Mouse (Mus musculus): Measurements from ENCODE around the gene Smndc1.
A peak's percentile ranks its signal among the peaks of the same experiment; 100 is the strongest.
"Not testable (repeated sequence)": the region's sequence is repeated elsewhere in the genome, so short reads cannot be mapped to it uniquely, and the experiment has no call there.

The Smndc1 gene

DNA sequence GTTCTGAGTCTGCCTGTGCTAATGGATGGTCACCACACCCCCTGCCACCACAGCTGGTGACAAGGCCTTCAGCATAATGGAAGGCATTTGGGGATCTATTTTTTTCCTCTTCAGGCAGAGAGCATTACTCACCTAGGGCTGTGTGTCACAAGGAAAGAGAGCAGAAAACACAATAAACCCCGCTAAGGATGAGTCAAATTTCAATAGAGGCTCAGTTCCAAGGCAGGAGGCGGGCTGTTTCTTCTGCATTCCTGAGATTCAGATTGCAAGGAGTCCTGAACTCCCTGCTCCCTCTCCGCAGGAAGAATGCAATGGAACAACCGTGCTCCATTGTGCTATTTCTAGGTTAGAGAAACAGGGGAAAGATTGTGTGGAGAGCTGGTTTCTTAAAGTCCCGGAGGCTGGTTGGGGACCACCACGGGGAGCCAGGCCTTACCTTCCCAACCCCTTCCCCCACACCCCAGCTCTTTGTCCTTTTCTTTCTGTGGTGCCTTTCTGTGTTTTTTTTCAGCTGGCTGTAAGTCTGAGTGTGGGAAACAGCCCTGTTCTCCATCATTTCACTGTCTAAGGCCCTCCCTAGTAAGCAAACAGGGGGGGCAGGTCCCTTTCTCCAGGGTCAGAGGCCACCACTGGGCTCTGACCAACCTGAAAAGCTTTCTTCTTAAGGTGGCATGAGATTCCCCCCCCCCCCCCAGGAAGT is 21.9 kb upstream of the Smndc1 start:
- no peak for DNase-seq

- DNase-seq = peak; percentile 20
These were observed 19.4 kb upstream of the Smndc1 start for GRCm38 (mm10) chr19:53409663-53410307.

GRCm38 (mm10) chr19:53408398-53408797 is 18.0 kb upstream of the Smndc1 start:
- DNase-seq = no peak

DNA sequence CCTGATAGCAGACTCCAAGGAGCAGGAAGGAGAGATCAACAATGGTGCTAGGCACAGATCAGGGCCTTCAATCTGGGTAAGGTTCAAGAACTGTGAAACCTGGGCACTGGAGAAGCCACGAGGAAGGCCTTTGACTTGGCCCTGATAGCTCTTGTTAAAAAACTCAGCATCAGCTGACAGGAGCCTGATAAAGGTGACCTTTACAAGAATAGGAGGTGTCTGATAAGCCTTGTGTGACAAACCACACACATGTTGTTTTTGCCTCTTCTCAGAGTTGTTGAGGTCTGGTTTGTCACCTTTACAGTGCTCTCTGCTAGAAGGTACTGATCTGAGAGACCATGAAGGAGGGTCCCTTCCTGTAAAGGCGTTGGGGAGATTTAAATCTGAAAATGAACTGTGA is 17.0 kb upstream of the Smndc1 start:
- DNase-seq = no peak

DNA sequence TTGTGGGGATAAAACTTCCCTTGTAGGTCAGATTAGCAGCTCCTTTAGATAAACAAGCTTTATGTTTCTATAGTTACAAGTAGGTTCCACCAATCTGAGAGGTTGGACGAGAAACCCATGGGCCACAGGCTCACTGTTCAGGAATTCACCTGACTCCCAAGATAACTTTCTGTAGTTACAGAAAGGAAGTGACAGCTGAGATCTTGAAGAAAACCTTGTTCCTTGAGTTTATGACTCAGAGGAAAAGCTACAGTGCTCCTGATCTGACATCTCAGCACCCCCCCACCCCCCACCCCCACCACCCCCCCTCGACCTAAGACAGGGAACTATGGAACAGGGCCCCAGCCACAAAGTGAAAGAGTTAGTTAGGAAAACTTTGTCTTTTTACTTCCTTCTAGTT is 15.4 kb upstream of the Smndc1 start:
- no peak for DNase-seq

DNA sequence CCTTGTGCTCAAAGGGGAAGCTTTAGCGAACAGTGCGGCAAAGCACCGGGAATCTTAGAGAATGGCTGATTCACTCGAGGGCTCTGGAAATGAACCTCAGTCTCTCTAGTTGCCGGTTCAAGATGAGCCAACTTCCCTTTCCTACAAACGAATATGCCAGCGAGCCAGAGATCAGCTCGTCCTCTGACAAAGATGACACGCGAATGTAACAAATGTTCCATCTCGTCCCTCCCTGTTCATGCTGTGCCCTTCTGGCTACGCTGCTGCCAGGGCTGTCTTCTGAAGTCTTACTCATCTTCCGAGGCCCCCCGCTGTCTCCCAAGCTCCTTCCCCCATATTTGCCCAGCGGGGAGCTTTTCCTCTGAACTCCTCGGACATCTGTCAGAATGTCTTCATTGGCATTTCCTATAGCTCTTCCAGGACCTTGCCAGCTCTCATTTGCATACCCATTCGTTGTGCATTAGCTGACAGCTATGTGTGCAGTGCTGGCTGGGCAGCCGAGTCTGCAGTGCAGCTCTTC is 14.5 kb upstream of the Smndc1 start:
- no peak for DNase-seq

GRCm38 (mm10) chr19:53404219-53404836 is 13.9 kb upstream of the Smndc1 start:
- no peak for DNase-seq

- DNase-seq = peak; percentile 21
These were observed 12.5 kb upstream of the Smndc1 start for GRCm38 (mm10) chr19:53402741-53403432.

- DNase-seq = no peak
These were observed 10.1 kb upstream of the Smndc1 start for GRCm38 (mm10) chr19:53400332-53401110.

- DNase-seq = no peak
These were observed 8.8 kb upstream of the Smndc1 start for GRCm38 (mm10) chr19:53399213-53399612.

- DNase-seq = no peak
These were observed 7.3 kb upstream of the Smndc1 start for GRCm38 (mm10) chr19:53397451-53398233.

DNA sequence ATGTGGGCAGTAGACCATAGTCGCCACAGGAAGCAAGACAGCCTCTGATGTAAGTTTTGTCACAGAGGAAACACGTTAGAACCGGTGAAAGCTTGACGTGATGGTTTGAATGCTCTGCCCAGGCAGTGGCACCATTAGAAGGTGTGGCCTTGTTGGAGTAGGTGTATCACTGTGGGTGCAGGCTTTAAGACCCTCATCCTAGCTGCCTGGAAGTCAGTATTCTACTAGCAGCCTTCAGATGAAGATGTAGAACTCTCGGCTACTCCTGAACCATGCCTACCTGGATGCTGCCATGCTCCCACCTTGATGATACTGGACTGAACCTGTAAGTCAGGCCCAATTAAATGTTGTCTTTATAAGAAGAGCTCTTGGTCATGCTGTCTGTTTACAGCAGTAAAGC is 5.4 kb upstream of the Smndc1 start:
- DNase-seq = not testable (repeated sequence)

DNA sequence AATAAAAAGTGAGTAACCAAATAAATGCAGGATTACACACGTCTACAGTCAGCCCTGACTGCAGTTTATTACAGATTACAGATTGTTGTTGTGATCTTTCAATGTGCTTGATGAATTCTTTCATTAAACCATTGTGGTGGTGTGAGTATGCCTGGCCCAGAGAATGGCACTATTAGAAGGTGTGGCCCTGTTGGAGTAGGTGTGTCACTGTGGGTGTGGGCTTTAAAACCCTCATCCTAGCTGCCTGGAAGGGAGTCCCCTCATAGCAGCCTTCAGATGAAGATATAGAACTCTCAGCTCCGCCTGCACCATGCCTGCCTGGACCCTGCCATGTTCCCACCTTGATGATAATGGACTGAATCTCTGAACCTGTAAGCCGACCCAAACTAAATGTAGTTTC is 4.6 kb upstream of the Smndc1 start:
- not testable (repeated sequence) for DNase-seq

DNA sequence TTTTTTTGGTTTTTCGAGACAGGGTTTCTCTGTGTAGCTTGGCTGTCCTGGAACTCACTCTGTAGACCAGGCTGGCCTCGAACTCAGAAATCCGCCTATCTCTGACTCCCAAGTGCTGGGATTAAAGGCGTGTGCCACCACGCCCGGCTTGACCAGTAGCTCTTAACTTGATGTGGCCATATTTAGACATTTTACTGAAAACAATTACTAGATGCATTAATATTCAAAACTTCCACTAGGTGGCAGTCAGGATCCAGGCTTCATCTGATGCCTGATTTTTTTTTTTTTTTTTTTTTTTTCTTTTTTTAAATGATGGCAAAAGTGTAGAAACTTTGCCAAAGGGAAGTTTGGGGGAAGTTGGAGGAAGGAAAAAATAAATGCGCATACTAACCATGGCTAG is 4.2 kb upstream of the Smndc1 start:
- peak; percentile 44 for DNase-seq

DNA sequence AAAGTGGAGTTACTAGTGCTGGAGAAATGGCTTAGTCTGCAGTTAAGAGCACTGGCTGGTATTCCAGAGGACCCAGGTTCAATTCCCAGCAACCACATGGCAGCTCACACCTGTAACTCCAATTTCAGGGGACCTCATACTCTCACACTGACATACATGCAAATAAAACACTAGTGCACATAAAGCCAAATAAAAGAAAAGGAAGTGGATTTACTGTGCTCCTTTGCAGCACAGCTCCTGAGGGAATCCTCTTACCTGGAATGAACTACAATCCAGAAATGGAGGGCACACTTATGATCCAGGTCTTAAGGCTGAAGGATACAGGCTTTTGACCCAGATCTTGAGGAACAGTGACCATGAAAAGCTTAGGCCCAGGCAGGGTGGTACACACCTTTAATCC is 3.3 kb upstream of the Smndc1 start:
- no peak for DNase-seq

GRCm38 (mm10) chr19:53392781-53393343 is 2.5 kb upstream of the Smndc1 start:
- DNase-seq = no peak

- no peak for DNase-seq
These were observed 1.4 kb upstream of the Smndc1 start for GRCm38 (mm10) chr19:53391787-53392186.

DNA sequence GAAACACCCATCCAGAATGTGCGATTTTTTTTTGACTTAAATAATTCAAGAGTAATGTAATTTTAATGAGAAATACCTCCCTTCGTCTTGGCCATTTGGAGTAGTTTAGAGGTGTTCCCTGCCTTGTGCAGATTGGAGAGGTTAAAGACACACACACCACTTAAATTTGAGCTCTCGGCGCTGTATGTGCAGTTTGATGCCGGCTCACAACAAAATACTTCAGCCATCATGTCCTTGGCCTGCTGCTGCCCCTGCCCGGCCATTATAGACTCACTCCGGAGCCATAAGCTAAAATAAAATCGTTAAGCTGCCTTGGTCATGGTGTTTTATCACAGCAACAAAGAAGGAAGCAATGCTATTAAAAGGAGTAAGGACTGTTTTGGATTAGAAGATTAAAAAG is 1.0 kb upstream of the Smndc1 start:
- DNase-seq = no peak

GRCm38 (mm10) chr19:53389851-53390431 is 437 bp downstream of the Smndc1 start:
- no peak for DNase-seq

DNA sequence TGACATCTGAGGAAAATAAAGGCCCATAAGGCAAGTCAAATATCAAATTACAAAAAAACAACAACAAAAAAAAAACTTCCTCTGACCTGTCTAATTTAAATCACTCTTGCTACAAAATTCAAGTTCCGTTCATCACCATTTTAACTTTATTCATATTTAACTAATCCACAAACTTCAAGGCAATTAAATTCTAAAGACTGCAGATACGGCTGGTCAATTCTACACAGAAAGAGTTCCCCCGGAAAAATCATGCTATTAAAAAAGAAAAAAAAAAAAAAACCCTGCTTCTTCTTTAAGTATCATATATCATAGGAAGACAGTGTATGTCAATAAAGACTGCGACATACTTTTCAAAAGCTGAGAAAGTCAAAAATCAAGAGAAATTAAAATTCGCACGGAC is 961 bp downstream of the Smndc1 start:
- no peak for DNase-seq

DNA sequence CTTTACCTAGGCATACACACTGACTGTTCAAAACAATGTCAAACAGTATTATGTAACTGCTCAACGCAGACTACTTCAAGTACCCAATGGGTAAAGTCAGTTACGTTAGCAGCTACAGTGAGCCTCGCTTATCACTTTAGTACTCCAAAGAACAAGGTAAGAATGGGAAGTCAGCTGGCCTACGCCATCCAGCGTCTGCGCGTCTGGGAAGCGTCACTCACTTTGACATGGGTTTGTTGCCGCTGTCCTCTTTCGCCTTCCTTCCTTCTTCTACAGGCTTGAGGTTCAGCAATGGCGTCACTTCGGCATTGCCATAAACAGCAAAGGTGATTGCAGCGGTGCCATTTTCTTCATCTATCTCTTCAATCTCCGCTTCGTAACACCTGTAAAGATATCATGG is 7.0 kb downstream of the Smndc1 start:
- no peak for DNase-seq
